Mouse (Mus musculus): ENCODE data around the gene Cadps. TPM values are rescaled to one million over a fixed set of nuclear protein-coding genes. Genes with fewer than 3 reads are reported as not detected.
A peak's percentile ranks its signal among the peaks of the same experiment; 100 is the strongest.

Cadps gene
- total and polyA plus RNA-seq, 2 experiments from 2014 or later: 33.4 to 176 TPM

DNA sequence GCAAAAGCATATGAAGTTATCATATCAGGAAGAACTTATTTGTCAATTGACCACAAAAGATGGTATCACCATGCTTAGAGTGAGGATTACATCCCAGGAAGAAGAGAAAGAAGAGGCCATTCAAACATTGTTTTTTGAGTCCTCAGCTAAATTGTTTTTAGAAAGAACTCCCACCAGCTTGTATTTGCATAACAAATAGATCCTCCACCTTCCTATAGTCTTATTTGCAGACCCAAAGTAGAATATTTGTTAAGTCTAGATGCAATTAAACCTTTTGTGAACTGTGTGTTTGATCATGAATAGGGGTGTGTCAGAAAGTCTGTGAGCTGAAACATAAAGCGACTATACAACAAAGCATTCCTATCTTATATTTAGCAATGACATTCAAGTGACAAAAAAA is 15.0 kb upstream of the Cadps start:
- Histone ChIP-seq H3K9ac (replicated peaks; ENCODE audit: low read length) (no peak overlapping the region), H3K9me3 (ENCODE audit: low read length) (no peaks in the 10 kb centered on the region), H3K36me3 (ENCODE audit: insufficient read depth, low read length) (no peaks in the 10 kb centered on the region), H3K27ac (no peak overlapping the region), H3K4me2 (ENCODE audit: low read depth, low read length) (no peak overlapping the region), H3K4me3 (ENCODE audit: low read length) (no peak overlapping the region), H3K4me1 (ENCODE audit: insufficient read depth, low read length) (no peaks in the 10 kb centered on the region), H3K27me3 (ENCODE audit: insufficient read depth, low read length) (no peaks in the 10 kb centered on the region)
- no peak for ATAC-seq
- no peak for TF ChIP-seq CTCF (IDR thresholded peaks at IDR 0.05; ENCODE audit: low read depth)
- 11% methylated on average over 1 of the region's 1 CpGs for WGBS
- DNase-seq (ENCODE audit: low spot score): no peak

DNA sequence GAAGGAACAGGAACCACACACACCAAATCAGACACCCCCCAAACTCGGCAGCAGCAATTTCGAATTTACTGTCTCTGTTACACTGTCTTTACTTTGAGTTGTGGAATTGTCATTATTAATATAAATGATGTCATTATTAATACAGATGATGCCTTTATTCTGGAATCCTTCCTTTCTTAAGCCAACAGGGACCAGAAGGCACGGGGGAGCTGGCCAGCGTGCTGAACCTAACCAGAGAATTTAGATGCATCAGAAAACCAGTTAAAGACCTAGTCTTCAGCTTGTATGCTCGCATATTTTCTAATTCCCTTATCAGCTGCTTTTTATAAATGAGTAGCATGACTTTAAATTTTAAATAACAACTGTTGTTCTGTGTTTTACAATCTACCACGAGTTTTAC is 902 bp upstream of the Cadps start:
- Histone ChIP-seq H3K27ac (peak overlapping the region; percentile 97; the same call in 1 of the 2 replicates), H3K27me3 (ENCODE audit: insufficient read depth, low read length) (no peaks in the 10 kb centered on the region), H3K4me1 (ENCODE audit: insufficient read depth, low read length) (0 out of 2 replicates have a peak, but pooled peaks cover 5% of the 10 kb centered on the region), H3K4me3 (ENCODE audit: low read length) (no peak overlapping the region), H3K4me2 (ENCODE audit: low read depth, low read length) (peak overlapping the region; percentile 70), H3K9me3 (ENCODE audit: low read length) (no peaks in the 10 kb centered on the region), H3K9ac (replicated peaks; ENCODE audit: low read length) (peak overlapping the region; percentile 96; the same call in 1 of the 2 replicates), H3K36me3 (ENCODE audit: insufficient read depth, low read length) (no peaks in the 10 kb centered on the region)
- ATAC-seq: no peak
- peak; percentile 36 for DNase-seq (ENCODE audit: low spot score)
- 13% methylated on average over 6 of the region's 6 CpGs for WGBS
- TF ChIP-seq CTCF (IDR thresholded peaks at IDR 0.05; ENCODE audit: low read depth): no peak

- Histone ChIP-seq H3K4me1 (ENCODE audit: insufficient read depth, low read length) (0 out of 2 replicates have a peak, but pooled peaks cover 5% of the 10 kb centered on the region), H3K4me2 (ENCODE audit: low read depth, low read length) (peak overlapping the region; percentile 70), H3K36me3 (ENCODE audit: insufficient read depth, low read length) (no peaks in the 10 kb centered on the region), H3K9me3 (ENCODE audit: low read length) (no peaks in the 10 kb centered on the region), H3K27ac (peak overlapping the region; percentile 97), H3K27me3 (ENCODE audit: insufficient read depth, low read length) (no peaks in the 10 kb centered on the region), H3K4me3 (ENCODE audit: low read length) (peak overlapping the region; percentile 86), H3K9ac (replicated peaks; ENCODE audit: low read length) (peak overlapping the region; percentile 96)
- 0% methylated on average over 52 of the region's 58 CpGs for WGBS
- ATAC-seq (peak; percentile 85), DNase-seq (ENCODE audit: low spot score) (peak; percentile 86)
- no peak for TF ChIP-seq CTCF (IDR thresholded peaks at IDR 0.05; ENCODE audit: low read depth)
These were observed 918 bp downstream of the Cadps start for GRCm38 (mm10) chr14:12821831-12822490.

- Histone ChIP-seq H3K4me1 (ENCODE audit: insufficient read depth, low read length) (0 out of 2 replicates have a peak, but pooled peaks cover 5% of the 10 kb centered on the region), H3K9me3 (ENCODE audit: low read length) (no peaks in the 10 kb centered on the region), H3K9ac (replicated peaks; ENCODE audit: low read length) (peak overlapping the region; percentile 96), H3K27ac (peak overlapping the region; percentile 97), H3K4me3 (ENCODE audit: low read length) (peak overlapping the region; percentile 86), H3K36me3 (ENCODE audit: insufficient read depth, low read length) (no peaks in the 10 kb centered on the region), H3K4me2 (ENCODE audit: low read depth, low read length) (peak overlapping the region; percentile 70), H3K27me3 (ENCODE audit: insufficient read depth, low read length) (no peaks in the 10 kb centered on the region)
- DNase-seq (ENCODE audit: low spot score): peak; percentile 52
- under 1% methylated on average over 13 of the region's 13 CpGs for WGBS
- TF ChIP-seq CTCF (IDR thresholded peaks at IDR 0.05; ENCODE audit: low read depth): peak; percentile 39
- peak; percentile 44 for ATAC-seq
These were observed 1.6 kb downstream of the Cadps start for GRCm38 (mm10) chr14:12821156-12821813.

GRCm38 (mm10) chr14:12820149-12820548 is 2.7 kb downstream of the Cadps start:
- H3K9ac ChIP-seq (replicated peaks; ENCODE audit: low read length): no peak overlapping the region
- no peaks in the 10 kb centered on the region for H3K36me3 ChIP-seq (ENCODE audit: insufficient read depth, low read length)
- ATAC-seq: no peak

GRCm38 (mm10) chr14:12818442-12818841 is 4.4 kb downstream of the Cadps start:
- TF ChIP-seq CTCF (IDR thresholded peaks at IDR 0.05; ENCODE audit: low read depth): no peak
- Histone ChIP-seq H3K4me3 (ENCODE audit: low read length) (no peak overlapping the region), H3K36me3 (ENCODE audit: insufficient read depth, low read length) (no peaks in the 10 kb centered on the region), H3K4me2 (ENCODE audit: low read depth, low read length) (0 out of 2 replicates have a peak overlapping the region, but pooled peaks have one; percentile 1), H3K9ac (replicated peaks; ENCODE audit: low read length) (no peak overlapping the region), H3K27ac (no peak overlapping the region), H3K9me3 (ENCODE audit: low read length) (no peaks in the 10 kb centered on the region), H3K4me1 (ENCODE audit: insufficient read depth, low read length) (0 out of 2 replicates have a peak, but pooled peaks cover 5% of the 10 kb centered on the region), H3K27me3 (ENCODE audit: insufficient read depth, low read length) (no peaks in the 10 kb centered on the region)
- ATAC-seq: no peak
- DNase-seq (ENCODE audit: low spot score): no peak
- WGBS: 70% methylated on average over 1 of the region's 1 CpGs

More at GRCm38 (mm10) chr14:12820149-12820548, 2.7 kb downstream of the Cadps start:
- TF ChIP-seq CTCF (IDR thresholded peaks at IDR 0.05; ENCODE audit: low read depth): no peak
- Histone ChIP-seq H3K27me3 (ENCODE audit: insufficient read depth, low read length) (no peaks in the 10 kb centered on the region), H3K9me3 (ENCODE audit: low read length) (no peaks in the 10 kb centered on the region), H3K4me2 (ENCODE audit: low read depth, low read length) (peak overlapping the region; percentile 70), H3K4me1 (ENCODE audit: insufficient read depth, low read length) (0 out of 2 replicates have a peak, but pooled peaks cover 5% of the 10 kb centered on the region), H3K4me3 (ENCODE audit: low read length) (peak overlapping the region; percentile 86), H3K27ac (no peak overlapping the region)
- DNase-seq (ENCODE audit: low spot score): no peak
- WGBS: 67% methylated on average over 1 of the region's 1 CpGs
